Comparison of ENCODE assay signal across 16 mouse cellular contexts in genomic region chr5:73811094-73811521, GRCm38 (mm10).
DNase-seq lines count a peak whose midpoint lies in the region; ATAC-seq lines count a peak whose summit lies in the region.
"Had no signal": no experiment of that assay in that cellular context is flagged by ENCODE, and none has a peak within 500 bp of the region (broad histone marks: within the 10 kb centered on the region; RNA-seq: fewer than 3 reads in every experiment).

No protein-coding gene starts in this region.

- H3K9ac ChIP-seq in limb, embryonic 15.5 days, result no peak overlapping the region
- H3K9ac ChIP-seq in forebrain, embryonic 11.5 days (ENCODE audit: low read length), result no peak overlapping the region
- H3K9ac ChIP-seq: embryonic facial prominence, embryonic 12.5 days; hindbrain, embryonic 12.5 days; intestine, embryonic 15.5 days; neural tube, embryonic 13.5 days had no signal

- DNase-seq in embryo, embryonic 10 days (ENCODE audit: low spot score), result peak; percentile 78
- no peak for DNase-seq in embryo, embryonic 9.5 days (ENCODE audit: extremely low spot score)
- DNase-seq in limb, embryonic 10.5 days (ENCODE audit: low spot score), result no peak
- DNase-seq in adipocyte (ENCODE audit: low spot score), result peak; percentile 21
- peak; percentile 51 for DNase-seq in embryonic facial prominence, embryonic 10.5 days (ENCODE audit: low spot score)
- DNase-seq in forebrain, embryonic 11.5 days (ENCODE audit: low spot score), result no peak
- DNase-seq: cerebellum, adult 9-11 months; heart, adult 2 months; kidney, postnatal 4 days; right cerebral cortex, postnatal 25 days; thymus, postnatal 4 days had no signal

- H3K4me1 ChIP-seq in limb, embryonic 15.5 days, result no peaks in the 10 kb centered on the region
- H3K4me1 ChIP-seq in limb, embryonic 10.5 days, result no peaks in the 10 kb centered on the region
- no peaks in the 10 kb centered on the region for H3K4me1 ChIP-seq in embryonic facial prominence, embryonic 10.5 days
- H3K4me1 ChIP-seq in forebrain, embryonic 11.5 days (replicated peaks; ENCODE audit: control insufficient read depth, insufficient read depth, low read length), result no peaks in the 10 kb centered on the region
- H3K4me1 ChIP-seq: embryonic facial prominence, embryonic 12.5 days; hindbrain, embryonic 12.5 days; intestine, embryonic 15.5 days; neural tube, embryonic 13.5 days had no signal

- no peak overlapping the region for H3K4me2 ChIP-seq in limb, embryonic 15.5 days
- H3K4me2 ChIP-seq in forebrain, embryonic 11.5 days (ENCODE audit: low read depth, low read length, severe bottlenecking), result no peak overlapping the region
- H3K4me2 ChIP-seq: embryonic facial prominence, embryonic 12.5 days; hindbrain, embryonic 12.5 days; intestine, embryonic 15.5 days; neural tube, embryonic 13.5 days had no signal

- H3K9me3 ChIP-seq in limb, embryonic 15.5 days, result no peaks in the 10 kb centered on the region; the same call in 1 of the 2 replicates
- no peaks in the 10 kb centered on the region for H3K9me3 ChIP-seq in limb, embryonic 10.5 days (replicated peaks)
- H3K9me3 ChIP-seq in embryonic facial prominence, embryonic 10.5 days, result 0 out of 2 replicates have a peak, but pooled peaks cover 3% of the 10 kb centered on the region
- no peaks in the 10 kb centered on the region for H3K9me3 ChIP-seq in forebrain, embryonic 11.5 days (ENCODE audit: control insufficient read depth, low read length)
- H3K9me3 ChIP-seq: embryonic facial prominence, embryonic 12.5 days; intestine, embryonic 15.5 days had no signal

- no peak for ATAC-seq in limb, embryonic 15.5 days (ENCODE audit: insufficient number of reproducible peaks, low FRiP score, low TSS enrichment, low read depth)
- no peak for ATAC-seq in forebrain, embryonic 11.5 days (replicated peaks; ENCODE audit: low FRiP score)
- ATAC-seq: intestine, embryonic 15.5 days had no signal

- H3K4me3 ChIP-seq in limb, embryonic 15.5 days, result no peak overlapping the region
- no peak overlapping the region for H3K4me3 ChIP-seq in limb, embryonic 10.5 days
- H3K4me3 ChIP-seq in embryonic facial prominence, embryonic 10.5 days, result no peak overlapping the region
- no peak overlapping the region for H3K4me3 ChIP-seq in forebrain, embryonic 11.5 days (ENCODE audit: low read depth, low read length)
- H3K4me3 ChIP-seq: embryonic facial prominence, embryonic 12.5 days; heart, adult 2 months; hindbrain, embryonic 12.5 days; intestine, embryonic 15.5 days; neural tube, embryonic 13.5 days had no signal

- no peaks in the 10 kb centered on the region for H3K36me3 ChIP-seq in limb, embryonic 15.5 days
- H3K36me3 ChIP-seq in limb, embryonic 10.5 days, result no peaks in the 10 kb centered on the region
- no peaks in the 10 kb centered on the region for H3K36me3 ChIP-seq in embryonic facial prominence, embryonic 10.5 days (replicated peaks)
- no peaks in the 10 kb centered on the region for H3K36me3 ChIP-seq in forebrain, embryonic 11.5 days (ENCODE audit: control insufficient read depth, insufficient read depth, low read length)
- H3K36me3 ChIP-seq: embryonic facial prominence, embryonic 12.5 days; hindbrain, embryonic 12.5 days; intestine, embryonic 15.5 days; neural tube, embryonic 13.5 days had no signal

- 0 out of 2 replicates have a peak overlapping the region, but pooled peaks have one; percentile 22 for H3K27ac ChIP-seq in limb, embryonic 15.5 days
- H3K27ac ChIP-seq in limb, embryonic 10.5 days, result no peak overlapping the region
- 0 out of 2 replicates have a peak overlapping the region, but pooled peaks have one; percentile 54 for H3K27ac ChIP-seq in embryonic facial prominence, embryonic 10.5 days (replicated peaks)
- H3K27ac ChIP-seq in forebrain, embryonic 11.5 days (ENCODE audit: low read depth, low read length), result no peak overlapping the region
- H3K27ac ChIP-seq: embryonic facial prominence, embryonic 12.5 days; heart, adult 2 months; hindbrain, embryonic 12.5 days; intestine, embryonic 15.5 days; neural tube, embryonic 13.5 days had no signal

- no peaks in the 10 kb centered on the region for H3K27me3 ChIP-seq in limb, embryonic 15.5 days
- H3K27me3 ChIP-seq in limb, embryonic 10.5 days (ENCODE audit: low read depth, poor library complexity, severe bottlenecking), result no peaks in the 10 kb centered on the region
- no peaks in the 10 kb centered on the region for H3K27me3 ChIP-seq in embryonic facial prominence, embryonic 10.5 days (replicated peaks; ENCODE audit: low read depth, poor library complexity, severe bottlenecking)
- H3K27me3 ChIP-seq in forebrain, embryonic 11.5 days (ENCODE audit: control insufficient read depth, insufficient read depth, low read length), result no peaks in the 10 kb centered on the region
- H3K27me3 ChIP-seq: embryonic facial prominence, embryonic 12.5 days; hindbrain, embryonic 12.5 days; intestine, embryonic 15.5 days; neural tube, embryonic 13.5 days had no signal

- WGBS in limb, embryonic 15.5 days, result 84% methylated on average over 3 of the region's 3 CpGs
- WGBS in limb, embryonic 10.5 days, result 85% methylated on average over 3 of the region's 3 CpGs
- 60% methylated on average over 3 of the region's 3 CpGs for WGBS in embryonic facial prominence, embryonic 10.5 days
- WGBS in forebrain, embryonic 11.5 days, result 80% methylated on average over 3 of the region's 3 CpGs

Comparison
In these comparisons a context has a peak if more than half of its experiments do, and no peak if none do; other contexts are left out.
1. DNase-seq: peak in embryo, embryonic 10 days (single experiment), adipocyte (single experiment) and embryonic facial prominence, embryonic 10.5 days (single experiment); none in embryo, embryonic 9.5 days (single experiment), limb, embryonic 10.5 days (single experiment) and forebrain, embryonic 11.5 days (single experiment).
2. H3K27ac ChIP-seq: peak in limb, embryonic 15.5 days (single experiment) and embryonic facial prominence, embryonic 10.5 days (single experiment); none in limb, embryonic 10.5 days (single experiment) and forebrain, embryonic 11.5 days (single experiment).